Mouse (Mus musculus) lung, postnatal 0 days (tissue): ENCODE results near the gene Nup107. TPM values are rescaled to one million over a fixed set of nuclear protein-coding genes. Genes with fewer than 3 reads are reported as not detected.

Source experiments
- ATAC-seq: fragments of 200-750 bp; cut with Nextera tagmentation; 2 replicates; pipeline ENCODE4 v1.8.0; 2017; ENCODE audit warnings: moderate library complexity
- DNase-seq: peaks from one replicate; pipeline ENCODE4 v3.0.0-alpha.2; 2016; ENCODE audit warnings: low spot score
- H3K27ac ChIP-seq: fragments of 300-500 bp; sonication (generic); 2 replicates; pipeline ENCODE4 v1.5.1; 2014; ENCODE audit warnings: antibody characterized with exemption, mild to moderate bottlenecking, low read length, mixed read lengths
- H3K27me3 ChIP-seq: fragments of 300-500 bp; sonication (generic); replicated peaks from 2 replicates; pipeline ENCODE4 v1.6.1; 2014; ENCODE audit warnings: low read length, mixed read lengths; ENCODE audit not compliant: insufficient read depth
- H3K36me3 ChIP-seq: fragments of 300-500 bp; sonication (generic); 2 replicates; pipeline ENCODE4 v1.6.1; 2014; ENCODE audit warnings: low read length, mixed read lengths; ENCODE audit not compliant: insufficient read depth
- H3K4me1 ChIP-seq: fragments of 300-500 bp; sonication (generic); 2 replicates; pipeline ENCODE4 v1.6.1; 2014; ENCODE audit warnings: antibody characterized with exemption, low read depth, low read length, mixed read lengths; ENCODE audit not compliant: insufficient read depth
- H3K4me2 ChIP-seq: fragments of 300-500 bp; sonication (generic); replicated peaks from 2 replicates; pipeline ENCODE4 v1.6.1; 2014; ENCODE audit warnings: low read depth, mild to moderate bottlenecking, low read length, moderate library complexity, mixed read lengths
- H3K4me3 ChIP-seq: fragments of 300-500 bp; sonication (generic); 2 replicates; pipeline ENCODE4 v1.5.1; 2014; ENCODE audit warnings: low read depth, low read length
- H3K9ac ChIP-seq: fragments of 300-500 bp; sonication (generic); replicated peaks from 2 replicates; pipeline ENCODE4 v1.6.1; 2014; ENCODE audit warnings: low read depth, mild to moderate bottlenecking
- H3K9me3 ChIP-seq: fragments of 300-500 bp; sonication (generic); 2 replicates; pipeline ENCODE4 v1.6.1; 2016; ENCODE audit warnings: low read length, mixed read lengths
- CTCF ChIP-seq: IDR thresholded peaks from 2 replicates; pipeline ENCODE4 v1.5.1; 2016; ENCODE audit warnings: antibody characterized with exemption, mild to moderate bottlenecking
- EP300 ChIP-seq: IDR thresholded peaks from 2 replicates; pipeline ENCODE4 v1.6.1; 2016; ENCODE audit warnings: antibody characterized with exemption, mild to moderate bottlenecking, control low read depth
- whole genome bisulfite sequencing: fragments of 180-500 bp; shearing (Covaris S2); extraction: QIAGEN DNeasy Blood & Tissue Kit; methylation state at CpG from one replicate; pipeline ENCODE4 v1.1.7; 2014; 5-methylcytosine and 5-hydroxymethylcytosine counted together
- polyA plus RNA-seq: library from polyadenylated mRNA; unstranded; fragments of >200 nt; fragmentation: Nextera tagmentation; extraction: Ambion mirVana; gene quantifications from 2 replicates; pipeline ENCODE4 v1.2.1, GENCODE M21; 2015

Gene Nup107
- polyA plus RNA-seq, 1 experiment from 2014 or later = 15.2 TPM

GRCm38 (mm10) chr10:117777501-117778327 lies 14.8 kb downstream of the Nup107 start:
- DNase-seq (no peak), ATAC-seq (no peak)
- TF ChIP-seq CTCF = no peak
- no peak for TF ChIP-seq EP300
- no peak overlapping the region for H3K27ac ChIP-seq
- no peaks in the 10 kb centered on the region for H3K4me1 ChIP-seq
- WGBS = 93% methylated on average over 17 of the region's 17 CpGs
- H3K36me3 ChIP-seq = peaks cover 29% of the 10 kb centered on the region
- H3K27me3 ChIP-seq = no peaks in the 10 kb centered on the region
- H3K4me2 ChIP-seq = no peak overlapping the region
- no peak overlapping the region for H3K4me3 ChIP-seq
- no peaks in the 10 kb centered on the region for H3K9me3 ChIP-seq
- no peak overlapping the region for H3K9ac ChIP-seq

GRCm38 (mm10) chr10:117777103-117777470 lies 15.4 kb downstream of the Nup107 start:
- Histone ChIP-seq H3K4me1 (no peaks in the 10 kb centered on the region), H3K4me3 (no peak overlapping the region), H3K4me2 (no peak overlapping the region), H3K27me3 (no peaks in the 10 kb centered on the region), H3K9ac (no peak overlapping the region), H3K27ac (no peak overlapping the region), H3K9me3 (no peaks in the 10 kb centered on the region), H3K36me3 (peaks cover 35% of the 10 kb centered on the region)
- ATAC-seq = no peak
- TF ChIP-seq CTCF (no peak), EP300 (no peak)
- 94% methylated on average over 3 of the region's 3 CpGs for WGBS
- no peak for DNase-seq

GRCm38 (mm10) chr10:117776281-117777102 lies 16.0 kb downstream of the Nup107 start:
- no peaks in the 10 kb centered on the region for H3K9me3 ChIP-seq
- no peak overlapping the region for H3K4me2 ChIP-seq
- no peak overlapping the region for H3K4me3 ChIP-seq
- H3K4me1 ChIP-seq = no peaks in the 10 kb centered on the region
- DNase-seq (no peak), ATAC-seq (no peak)
- H3K36me3 ChIP-seq = peaks cover 37% of the 10 kb centered on the region
- TF ChIP-seq CTCF = no peak
- no peak for TF ChIP-seq EP300
- no peak overlapping the region for H3K27ac ChIP-seq
- no peak overlapping the region for H3K9ac ChIP-seq
- no peaks in the 10 kb centered on the region for H3K27me3 ChIP-seq
- WGBS = 94% methylated on average over 12 of the region's 12 CpGs

GRCm38 (mm10) chr10:117775401-117776144 lies 16.9 kb downstream of the Nup107 start:
- no peak for ATAC-seq
- Histone ChIP-seq H3K36me3 (peaks cover 28% of the 10 kb centered on the region), H3K4me1 (no peaks in the 10 kb centered on the region), H3K4me3 (no peak overlapping the region), H3K4me2 (no peak overlapping the region), H3K27ac (no peak overlapping the region), H3K9me3 (no peaks in the 10 kb centered on the region), H3K27me3 (no peaks in the 10 kb centered on the region), H3K9ac (no peak overlapping the region)
- WGBS = 90% methylated on average over 6 of the region's 6 CpGs
- TF ChIP-seq CTCF (no peak), EP300 (no peak)
- no peak for DNase-seq

GRCm38 (mm10) chr10:117774817-117775120 lies 17.7 kb downstream of the Nup107 start:
- Histone ChIP-seq H3K4me3 (no peak overlapping the region), H3K27me3 (no peaks in the 10 kb centered on the region), H3K9me3 (no peaks in the 10 kb centered on the region), H3K9ac (no peak overlapping the region), H3K4me2 (no peak overlapping the region), H3K36me3 (peaks cover 32% of the 10 kb centered on the region), H3K4me1 (no peaks in the 10 kb centered on the region), H3K27ac (no peak overlapping the region)
- TF ChIP-seq CTCF (no peak), EP300 (no peak)
- DNase-seq (no peak), ATAC-seq (no peak)
- WGBS = 100% methylated on average over 1 of the region's 1 CpGs
